Mouse (Mus musculus) kidney, postnatal 0 days (tissue): Measurements from ENCODE around the gene Cpm. TPM values are rescaled to one million over a fixed set of nuclear protein-coding genes. Genes with fewer than 3 reads are reported as not detected.

ENCODE experiments used
- ATAC-seq: fragments of 200-750 bp; cut with Nextera tagmentation; replicated peaks from 2 replicates; pipeline ENCODE4 v1.8.0; 2017; ENCODE audit warnings: low read depth, moderate number of reproducible peaks, moderate TSS enrichment, moderate library complexity; ENCODE audit not compliant: low FRiP score
- DNase-seq: peaks from one replicate; pipeline ENCODE4 v3.0.0-alpha.2; 2016; ENCODE audit warnings: low spot score
- H3K27ac ChIP-seq: fragments of 300-500 bp; sonication (generic); 2 replicates; pipeline ENCODE4 v1.5.1; 2014; ENCODE audit warnings: mild to moderate bottlenecking
- H3K27me3 ChIP-seq: fragments of 300-500 bp; sonication (generic); 2 replicates; pipeline ENCODE4 v1.6.1; 2014; ENCODE audit warnings: low read length, mixed read lengths; ENCODE audit not compliant: insufficient read depth
- H3K36me3 ChIP-seq: fragments of 300-500 bp; sonication (generic); 2 replicates; pipeline ENCODE4 v1.6.1; 2014; ENCODE audit warnings: low read length, mixed read lengths; ENCODE audit not compliant: insufficient read depth
- H3K4me1 ChIP-seq: fragments of 300-500 bp; sonication (generic); replicated peaks from 2 replicates; pipeline ENCODE4 v1.6.1; 2014; ENCODE audit warnings: antibody characterized with exemption, low read length, mixed read lengths; ENCODE audit not compliant: insufficient read depth
- H3K4me2 ChIP-seq: fragments of 300-500 bp; sonication (generic); 2 replicates; pipeline ENCODE4 v1.6.1; 2014; ENCODE audit warnings: mild to moderate bottlenecking, low read length, moderate library complexity, mixed read lengths
- H3K4me3 ChIP-seq: fragments of 300-500 bp; sonication (generic); replicated peaks from 2 replicates; pipeline ENCODE4 v1.5.1; 2014; ENCODE audit warnings: low read depth, low read length
- H3K9ac ChIP-seq: fragments of 300-500 bp; sonication (generic); 2 replicates; pipeline ENCODE4 v1.6.1; 2014; ENCODE audit warnings: low read depth, low read length
- H3K9me3 ChIP-seq: fragments of 300-500 bp; sonication (generic); replicated peaks from 2 replicates; pipeline ENCODE4 v1.6.1; 2016; ENCODE audit warnings: low read length, inconsistent platforms, mixed read lengths
- CTCF ChIP-seq: IDR thresholded peaks from 2 replicates; pipeline ENCODE4 v1.5.1; 2016; ENCODE audit warnings: antibody characterized with exemption, low read depth, mild to moderate bottlenecking, moderate library complexity
- WGBS: fragments of 180-500 bp; shearing (Covaris S2); extraction: QIAGEN DNeasy Blood & Tissue Kit; methylation state at CpG from one replicate; pipeline ENCODE4 v1.1.7; 2014; 5-methylcytosine and 5-hydroxymethylcytosine counted together
- polyA plus RNA-seq: library from polyadenylated mRNA; unstranded; fragments of >200 nt; fragmentation: Nextera tagmentation; extraction: Ambion mirVana; gene quantifications from 2 replicates; pipeline ENCODE4 v1.2.1, GENCODE M21; 2015

Gene Cpm
- polyA plus RNA-seq, 1 experiment from 2014 or later: 51.7 TPM

DNA sequence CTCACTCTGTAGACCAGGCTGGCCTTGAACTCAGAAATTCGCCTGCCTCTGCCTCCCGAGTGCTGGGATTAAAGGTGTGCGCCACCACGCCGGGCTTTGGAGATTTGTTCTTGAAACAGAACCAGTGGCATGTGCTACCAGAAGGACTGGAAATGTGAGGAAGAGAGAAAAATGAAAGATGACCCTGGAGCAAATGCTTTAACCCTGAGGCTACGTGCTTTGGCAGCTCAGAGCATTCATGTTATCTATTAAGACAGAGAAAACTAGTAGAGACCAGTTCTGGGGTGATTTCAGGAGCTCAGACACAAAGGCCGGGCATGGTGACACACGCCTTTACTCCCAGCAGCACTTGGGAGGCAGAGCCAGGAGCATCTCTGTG lies 9.9 kb downstream of the Cpm start:
- Histone ChIP-seq H3K27me3 (no peaks in the 10 kb centered on the region; the same call in 1 of the 2 replicates), H3K36me3 (no peaks in the 10 kb centered on the region), H3K4me1 (no peaks in the 10 kb centered on the region; the same call in 1 of the 2 replicates), H3K4me3 (no peak overlapping the region), H3K9me3 (no peaks in the 10 kb centered on the region), H3K27ac (no peak overlapping the region), H3K4me2 (no peak overlapping the region), H3K9ac (no peak overlapping the region)
- 94% methylated on average over 8 of the region's 8 CpGs for WGBS
- no peak for ATAC-seq
- DNase-seq: no peak
- TF ChIP-seq CTCF: no peak

DNA sequence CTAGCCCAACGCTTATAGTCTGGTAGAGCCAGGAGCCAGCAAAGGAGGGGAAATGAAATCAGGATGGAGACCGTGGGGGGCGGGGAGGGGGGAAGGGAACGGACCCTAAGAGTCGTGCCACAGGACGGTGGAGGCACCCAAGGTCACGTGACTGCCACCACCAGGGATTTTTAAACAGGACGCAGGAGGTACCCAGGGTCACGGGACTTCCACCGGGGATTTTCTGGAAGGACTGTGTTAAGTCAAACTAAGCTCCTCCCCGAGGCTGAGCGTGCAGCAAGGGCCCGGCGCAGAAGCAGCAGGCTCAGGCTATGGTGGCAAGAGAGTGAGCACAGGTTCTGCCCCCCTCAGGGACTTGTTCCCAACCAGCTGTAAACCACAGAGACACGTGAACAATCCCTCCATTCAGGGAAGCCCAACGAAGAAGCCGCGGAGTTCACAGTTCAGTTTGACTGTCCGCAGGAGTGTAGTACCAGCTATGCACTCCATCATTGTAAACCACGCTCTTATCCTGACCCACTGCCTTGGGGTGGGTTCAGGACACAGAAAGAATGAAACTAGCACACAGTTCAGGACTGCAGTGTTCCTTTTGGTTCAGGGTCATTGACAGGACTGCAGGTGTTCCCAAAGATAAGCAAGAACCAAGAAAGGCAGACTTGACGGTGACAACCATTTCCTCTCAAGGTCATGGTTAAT lies 10.7 kb downstream of the Cpm start:
- Histone ChIP-seq H3K4me3 (no peak overlapping the region), H3K9me3 (no peaks in the 10 kb centered on the region), H3K36me3 (no peaks in the 10 kb centered on the region), H3K4me2 (no peak overlapping the region), H3K27ac (no peak overlapping the region), H3K9ac (no peak overlapping the region), H3K27me3 (no peaks in the 10 kb centered on the region; the same call in 1 of the 2 replicates), H3K4me1 (no peaks in the 10 kb centered on the region; the same call in 1 of the 2 replicates)
- ATAC-seq (no peak), DNase-seq (no peak)
- whole genome bisulfite sequencing: 57% methylated on average over 21 of the region's 21 CpGs
- TF ChIP-seq CTCF: no peak

DNA sequence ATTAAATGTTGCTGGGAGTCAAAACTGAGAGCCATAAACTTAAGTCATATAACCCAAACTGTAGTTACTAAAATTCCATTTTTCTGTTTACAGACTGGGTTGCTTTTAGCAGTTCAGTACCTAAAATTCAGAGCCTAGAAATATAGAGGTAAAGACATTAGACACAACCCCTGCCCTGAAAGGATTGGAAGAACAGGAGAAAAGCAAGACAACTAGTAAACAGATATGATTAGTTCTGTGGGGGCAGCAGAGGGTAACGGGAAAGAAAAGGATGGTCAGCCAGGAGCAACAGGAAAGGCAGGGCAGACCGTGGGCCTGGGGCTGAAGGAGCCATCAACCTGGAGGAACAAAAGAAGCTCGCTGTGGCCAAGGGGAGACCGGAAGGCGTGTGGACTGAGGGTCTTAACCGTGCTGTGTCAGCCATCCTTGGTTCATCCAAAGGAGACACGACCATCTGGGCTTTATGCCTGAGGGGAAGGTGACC lies 11.3 kb downstream of the Cpm start:
- no peak overlapping the region for H3K4me3 ChIP-seq
- ATAC-seq: no peak

DNA sequence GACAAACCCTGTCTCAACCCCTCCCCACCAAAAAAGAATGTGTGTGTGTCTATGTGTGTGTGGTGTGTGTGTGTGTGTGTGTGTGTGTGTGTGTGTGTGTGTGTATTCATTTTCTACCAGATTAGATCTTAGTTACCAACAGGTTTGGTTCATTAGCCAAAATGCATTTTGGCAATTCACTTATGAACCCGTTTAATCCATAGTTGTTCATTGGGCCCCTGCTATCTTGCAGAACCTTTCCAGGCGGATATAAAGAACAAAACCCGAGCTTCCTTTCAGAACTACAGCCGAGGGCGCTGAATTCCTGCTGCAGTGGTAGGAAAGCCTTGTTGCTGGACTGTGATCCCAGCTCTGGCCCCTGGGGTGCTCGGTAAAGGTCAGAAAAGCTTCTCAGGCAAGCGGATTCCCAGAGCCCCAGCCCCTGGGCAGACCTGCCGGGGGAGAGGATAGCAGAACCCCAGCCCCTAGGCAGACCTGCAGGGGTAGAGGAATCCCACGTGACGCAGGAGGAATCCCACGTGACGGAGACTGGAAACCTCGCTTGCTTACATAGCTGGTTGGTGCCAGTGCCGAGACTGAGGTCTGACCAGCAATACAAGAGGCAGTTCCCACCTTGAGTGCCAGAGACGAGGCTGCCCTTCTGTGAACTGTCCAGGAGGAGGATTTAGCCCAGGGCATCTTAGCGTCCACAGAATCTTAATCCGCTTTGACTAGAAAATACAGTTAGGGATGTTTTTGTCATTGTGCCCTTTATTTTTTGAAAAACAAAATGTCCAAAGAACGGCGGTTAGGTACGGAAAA lies 12.3 kb downstream of the Cpm start:
- no peaks in the 10 kb centered on the region for H3K36me3 ChIP-seq
- H3K9me3 ChIP-seq: no peaks in the 10 kb centered on the region
- 67% methylated on average over 20 of the region's 20 CpGs for WGBS
- no peak overlapping the region for H3K9ac ChIP-seq
- DNase-seq: no peak
- H3K27me3 ChIP-seq: no peaks in the 10 kb centered on the region; the same call in 1 of the 2 replicates
- no peak overlapping the region for H3K4me2 ChIP-seq
- H3K4me1 ChIP-seq: no peaks in the 10 kb centered on the region; the same call in 1 of the 2 replicates
- H3K27ac ChIP-seq: no peak overlapping the region
- no peak for TF ChIP-seq CTCF
- no peak overlapping the region for H3K4me3 ChIP-seq
- no peak for ATAC-seq

More for the DNA sequence above, 11.3 kb downstream of the Cpm start:
- DNase-seq: no peak
- Histone ChIP-seq H3K36me3 (no peaks in the 10 kb centered on the region), H3K4me2 (no peak overlapping the region), H3K9me3 (no peaks in the 10 kb centered on the region), H3K9ac (no peak overlapping the region), H3K27me3 (no peaks in the 10 kb centered on the region; the same call in 1 of the 2 replicates), H3K4me1 (no peaks in the 10 kb centered on the region; the same call in 1 of the 2 replicates), H3K27ac (no peak overlapping the region)
- 65% methylated on average over 7 of the region's 7 CpGs for WGBS
- TF ChIP-seq CTCF: no peak

DNA sequence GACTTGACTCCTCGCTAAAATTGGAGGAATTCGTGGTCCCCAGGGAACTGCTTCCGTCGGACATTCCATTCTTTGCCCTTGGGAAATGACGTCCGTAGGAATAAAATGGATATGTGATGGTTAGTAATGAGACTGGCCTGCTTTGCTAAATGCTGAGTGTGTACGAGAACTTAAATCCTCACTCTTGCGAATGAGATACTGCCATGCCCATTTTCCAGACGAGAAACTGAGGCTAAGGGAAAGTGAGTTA lies 12.8 kb downstream of the Cpm start:
- H3K4me1 ChIP-seq: no peaks in the 10 kb centered on the region; the same call in 1 of the 2 replicates

DNA sequence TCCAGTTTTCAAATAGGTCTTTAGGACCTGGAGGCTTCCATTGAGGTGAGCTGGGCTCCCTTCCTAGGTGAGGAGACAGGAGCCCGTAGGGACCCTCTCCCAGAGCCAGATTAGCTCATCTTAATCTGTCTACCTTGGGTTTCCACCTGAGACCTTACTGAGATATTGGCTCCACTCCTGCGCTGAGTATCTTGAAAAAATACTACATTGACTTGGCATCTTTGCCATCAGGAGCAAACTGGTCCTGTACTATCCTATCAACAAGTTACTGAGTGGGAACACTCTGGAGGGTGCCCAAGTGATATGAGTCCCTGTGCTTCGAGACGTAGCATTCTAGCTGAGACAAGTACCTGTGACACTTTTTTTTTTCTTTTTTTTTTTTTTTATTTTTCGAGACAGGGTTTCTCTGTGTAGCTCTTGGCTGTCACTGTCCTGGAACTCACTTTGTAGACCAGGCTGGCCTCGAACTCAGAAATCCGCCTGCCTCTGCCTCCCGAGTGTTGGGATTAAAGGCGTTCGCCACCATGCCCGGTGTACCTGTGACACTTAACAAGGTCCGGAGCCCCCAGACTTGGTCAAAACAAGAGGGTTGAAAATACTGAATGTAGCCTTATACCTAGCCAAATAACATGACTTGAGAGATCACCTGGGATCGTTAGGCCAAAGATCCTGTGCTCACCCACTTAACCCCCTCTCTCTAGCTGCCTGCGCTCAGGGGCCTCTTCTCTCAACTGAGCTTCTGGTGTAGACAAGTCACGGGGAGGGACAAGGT lies 13.4 kb downstream of the Cpm start:
- H3K4me3 ChIP-seq: no peak overlapping the region
- 95% methylated on average over 15 of the region's 15 CpGs for whole genome bisulfite sequencing
- no peak overlapping the region for H3K4me2 ChIP-seq
- no peak overlapping the region for H3K9ac ChIP-seq
- H3K27me3 ChIP-seq: no peaks in the 10 kb centered on the region; the same call in 1 of the 2 replicates
- H3K27ac ChIP-seq: no peak overlapping the region
- no peak for DNase-seq
- no peak for TF ChIP-seq CTCF
- no peaks in the 10 kb centered on the region for H3K36me3 ChIP-seq
- ATAC-seq: no peak
- H3K9me3 ChIP-seq: no peaks in the 10 kb centered on the region
- no peaks in the 10 kb centered on the region; the same call in 1 of the 2 replicates for H3K4me1 ChIP-seq

More for the DNA sequence above, 12.8 kb downstream of the Cpm start:
- Histone ChIP-seq H3K4me3 (no peak overlapping the region), H3K27me3 (no peaks in the 10 kb centered on the region; the same call in 1 of the 2 replicates), H3K4me2 (no peak overlapping the region), H3K9me3 (no peaks in the 10 kb centered on the region), H3K36me3 (no peaks in the 10 kb centered on the region), H3K27ac (no peak overlapping the region), H3K9ac (no peak overlapping the region)
- no peak for DNase-seq
- WGBS: 78% methylated on average over 9 of the region's 9 CpGs
- no peak for ATAC-seq
- no peak for TF ChIP-seq CTCF
